Comparison of ENCODE assay signal across 21 mouse cellular contexts in the genomic region with DNA sequence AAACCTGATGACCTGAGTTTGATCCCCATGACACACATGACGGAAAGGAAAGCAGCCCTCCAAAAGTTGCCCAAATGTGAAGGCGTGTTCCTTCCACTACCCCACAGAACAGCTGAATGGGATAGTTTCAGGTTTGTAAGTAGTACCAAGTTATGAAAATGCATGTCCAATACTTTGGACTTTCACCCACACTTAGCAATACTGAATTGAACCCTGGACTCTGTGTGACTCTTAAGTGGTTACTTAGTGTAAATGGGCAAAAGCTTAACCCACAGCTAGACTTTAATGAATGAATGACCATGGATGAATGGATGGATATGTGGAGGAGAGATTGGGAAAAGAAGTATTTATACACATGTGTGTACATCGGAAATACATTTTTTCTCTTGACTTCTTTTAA. TPM values are rescaled to one million over a fixed set of nuclear protein-coding genes. Genes with fewer than 3 reads are reported as not detected.
"Had no signal": no experiment of that assay in that cellular context is flagged by ENCODE, and none has a peak within 500 bp of the region (broad histone marks: within the 10 kb centered on the region; RNA-seq: fewer than 3 reads in every experiment).

No protein-coding gene starts in this region.

- H3K27ac ChIP-seq: layer of hippocampus, adult 2 months; limb, embryonic 10.5 days; limb, embryonic 13.5 days; liver, embryonic 14.5 days; macrophage; midbrain, embryonic 12.5 days; midbrain, embryonic 15.5 days; neural tube, embryonic 13.5 days had no signal

- DNase-seq: kidney, adult 18-20 months; layer of hippocampus, adult 9-11 months; liver; lung, adult 2 months; lung, postnatal 14 days; retina, postnatal 1 day; right cerebral cortex, postnatal 25 days; spleen, adult 18-20 months; thymus, postnatal 25 days had no signal

- H3K27me3 ChIP-seq: limb, embryonic 13.5 days; midbrain, embryonic 12.5 days; midbrain, embryonic 15.5 days; neural tube, embryonic 13.5 days; stomach, embryonic 15.5 days had no signal

- H3K4me1 ChIP-seq: midbrain, embryonic 12.5 days; midbrain, embryonic 15.5 days; stomach, embryonic 15.5 days had no signal

- H3K36me3 ChIP-seq: limb, embryonic 10.5 days; limb, embryonic 13.5 days; midbrain, embryonic 12.5 days; midbrain, embryonic 15.5 days; neural tube, embryonic 13.5 days; stomach, embryonic 15.5 days had no signal

- H3K9ac ChIP-seq: limb, embryonic 13.5 days; liver, embryonic 14.5 days; midbrain, embryonic 12.5 days; midbrain, embryonic 15.5 days; neural tube, embryonic 13.5 days; stomach, embryonic 15.5 days had no signal

- H3K4me3 ChIP-seq: layer of hippocampus, adult 2 months; limb, embryonic 10.5 days; limb, embryonic 13.5 days; midbrain, embryonic 12.5 days; midbrain, embryonic 15.5 days; neural tube, embryonic 13.5 days; stomach, embryonic 15.5 days had no signal

- H3K4me2 ChIP-seq: limb, embryonic 13.5 days; midbrain, embryonic 12.5 days; midbrain, embryonic 15.5 days; neural tube, embryonic 13.5 days; stomach, embryonic 15.5 days had no signal

- ATAC-seq: inflammation-experienced regulatory T-cells, adult 6 months; midbrain, embryonic 15.5 days had no signal

- H3K9me3 ChIP-seq: limb, embryonic 10.5 days; limb, embryonic 13.5 days; midbrain, embryonic 12.5 days; midbrain, embryonic 15.5 days; neural tube, embryonic 13.5 days; stomach, embryonic 15.5 days had no signal

RNA-seq across cellular contexts. Expression of a gene that starts 8.6 kb away (rescaled TPM):
- total RNA-seq: megakaryocyte, adult 5-6 weeks; neutrophil, adult 5-6 weeks had no signal
- polyA plus RNA-seq: inflammation-experienced regulatory T-cells, adult 6 months; macrophage had no signal
